Comparison of ENCODE assay signal across 19 mouse cellular contexts in genomic region chr10:81620786-81621185, GRCm38 (mm10).
"Had no signal": no experiment of that assay in that cellular context is flagged by ENCODE, and none has a peak within 500 bp of the region (broad histone marks: within the 10 kb centered on the region; RNA-seq: fewer than 3 reads in every experiment).

No protein-coding gene starts in this region.

- H3K27ac ChIP-seq: kidney, postnatal 0 days; layer of hippocampus, adult 2 months; limb, embryonic 10.5 days; limb, embryonic 13.5 days; liver, embryonic 13.5 days; midbrain, embryonic 12.5 days; midbrain, embryonic 15.5 days; neural tube, embryonic 12.5 days; neural tube, embryonic 15.5 days had no signal

- ATAC-seq: midbrain, embryonic 15.5 days had no signal

- H3K4me1 ChIP-seq: midbrain, embryonic 15.5 days; neural tube, embryonic 12.5 days had no signal

- H3K9ac ChIP-seq: limb, embryonic 13.5 days; liver, embryonic 13.5 days; midbrain, embryonic 12.5 days; midbrain, embryonic 15.5 days; neural tube, embryonic 12.5 days; neural tube, embryonic 15.5 days had no signal

- H3K9me3 ChIP-seq: limb, embryonic 10.5 days; limb, embryonic 13.5 days; liver, embryonic 13.5 days; midbrain, embryonic 12.5 days; midbrain, embryonic 15.5 days; neural tube, embryonic 12.5 days; neural tube, embryonic 15.5 days had no signal

- DNase-seq: kidney, postnatal 25 days; layer of hippocampus, adult 9-11 months; liver; liver, embryonic 13.5 days; lung, adult 2 months; lung, postnatal 14 days; lung, postnatal 4 days; right cerebral cortex, adult 18-20 months; right cerebral cortex, postnatal 25 days; thymus, adult 18-20 months; thymus, postnatal 36 days had no signal

- H3K27me3 ChIP-seq: limb, embryonic 13.5 days; liver, embryonic 13.5 days; midbrain, embryonic 15.5 days; neural tube, embryonic 12.5 days; neural tube, embryonic 15.5 days had no signal

- H3K4me3 ChIP-seq: layer of hippocampus, adult 2 months; limb, embryonic 10.5 days; limb, embryonic 13.5 days; liver, embryonic 13.5 days; midbrain, embryonic 12.5 days; midbrain, embryonic 15.5 days; neural tube, embryonic 12.5 days; neural tube, embryonic 15.5 days had no signal

- H3K4me2 ChIP-seq: limb, embryonic 13.5 days; liver, embryonic 13.5 days; midbrain, embryonic 12.5 days; midbrain, embryonic 15.5 days; neural tube, embryonic 12.5 days; neural tube, embryonic 15.5 days had no signal
